Comparison of ENCODE assay signal across 25 mouse cellular contexts in the genomic region with DNA sequence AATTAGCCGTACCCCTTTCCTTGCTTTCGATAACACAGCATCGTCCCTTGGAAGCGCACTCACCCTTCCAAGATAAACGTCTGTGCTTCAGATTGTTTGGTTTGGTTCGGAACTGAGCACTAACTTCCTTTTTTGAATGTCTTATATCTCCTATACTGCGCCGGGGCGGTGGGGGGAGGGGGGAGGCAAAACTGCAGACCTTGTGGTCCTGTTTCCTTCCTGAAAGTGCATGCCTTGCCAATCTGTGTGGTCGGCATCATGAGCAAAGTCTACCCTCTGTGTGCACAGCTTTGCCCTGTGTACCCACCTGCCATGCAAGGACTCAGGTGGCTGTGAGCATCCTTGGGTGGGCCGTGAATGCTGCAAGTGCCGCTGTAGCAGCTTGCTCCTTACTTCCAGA.
A peak's percentile ranks its signal among the peaks of the same experiment; 100 is the strongest.
DNase-seq lines count a peak whose midpoint lies in the region; ATAC-seq lines count a peak whose summit lies in the region.
"Had no signal": no experiment of that assay in that cellular context is flagged by ENCODE, and none has a peak within 500 bp of the region (broad histone marks: within the 10 kb centered on the region; RNA-seq: fewer than 3 reads in every experiment).

No protein-coding gene starts in this region.

- no peaks in the 10 kb centered on the region for H3K9me3 ChIP-seq in limb, embryonic 15.5 days
- H3K9me3 ChIP-seq in limb, embryonic 10.5 days (replicated peaks), result no peaks in the 10 kb centered on the region
- H3K9me3 ChIP-seq in midbrain, embryonic 16.5 days (replicated peaks; ENCODE audit: control insufficient read depth, low read length, poor library complexity, severe bottlenecking), result no peaks in the 10 kb centered on the region; the same call in 1 of the 2 replicates
- H3K9me3 ChIP-seq in liver, embryonic 11.5 days (ENCODE audit: control insufficient read depth, low read length), result no peaks in the 10 kb centered on the region
- H3K9me3 ChIP-seq: forebrain, embryonic 15.5 days had no signal

- no peak overlapping the region for H3K4me2 ChIP-seq in limb, embryonic 15.5 days
- no peak overlapping the region for H3K4me2 ChIP-seq in midbrain, embryonic 16.5 days (ENCODE audit: low read length)
- H3K4me2 ChIP-seq in liver, embryonic 11.5 days, result no peak overlapping the region
- H3K4me2 ChIP-seq: embryonic facial prominence, embryonic 13.5 days; forebrain, embryonic 12.5 days; forebrain, embryonic 15.5 days; heart, embryonic 11.5 days; hindbrain, embryonic 14.5 days had no signal

- no peak overlapping the region for H3K27ac ChIP-seq in limb, embryonic 15.5 days
- H3K27ac ChIP-seq in limb, embryonic 10.5 days, result no peak overlapping the region
- H3K27ac ChIP-seq in midbrain, embryonic 16.5 days (ENCODE audit: low read length), result no peak overlapping the region
- no peak overlapping the region for H3K27ac ChIP-seq in liver, embryonic 11.5 days (ENCODE audit: low read depth, low read length)
- H3K27ac ChIP-seq: embryonic facial prominence, embryonic 10.5 days; embryonic facial prominence, embryonic 13.5 days; forebrain, embryonic 12.5 days; forebrain, embryonic 15.5 days; hindbrain, embryonic 14.5 days had no signal

- H3K27me3 ChIP-seq in limb, embryonic 15.5 days, result no peaks in the 10 kb centered on the region
- H3K27me3 ChIP-seq in limb, embryonic 10.5 days (ENCODE audit: low read depth, poor library complexity, severe bottlenecking), result no peaks in the 10 kb centered on the region
- H3K27me3 ChIP-seq in midbrain, embryonic 16.5 days (ENCODE audit: control insufficient read depth, insufficient read depth, low read depth, low read length), result no peaks in the 10 kb centered on the region
- H3K27me3 ChIP-seq in liver, embryonic 11.5 days (replicated peaks; ENCODE audit: control insufficient read depth, insufficient read depth, low read length), result no peaks in the 10 kb centered on the region
- H3K27me3 ChIP-seq: embryonic facial prominence, embryonic 13.5 days; forebrain, embryonic 12.5 days; forebrain, embryonic 15.5 days; Patski had no signal

- no peak for DNase-seq in limb, embryonic 10.5 days (ENCODE audit: low spot score)
- peak; percentile 4 to 11 for DNase-seq in B cell, adult 2 months
- DNase-seq in retina, postnatal 1 day, result no peak
- no peak for DNase-seq in liver, embryonic 11.5 days (ENCODE audit: low spot score)
- DNase-seq: adrenal gland, postnatal 10 days; adrenal gland, postnatal 36 days; cerebellum, adult 11 months; cerebellum, adult 2 months; cerebellum, adult 9-11 months; cerebellum, postnatal 25 days; embryo, embryonic 11 days; gastrocnemius, postnatal 25 days; heart, postnatal 36 days had no signal

- H3K36me3 ChIP-seq in limb, embryonic 15.5 days, result peaks cover 61% of the 10 kb centered on the region
- peaks cover 49% of the 10 kb centered on the region for H3K36me3 ChIP-seq in limb, embryonic 10.5 days
- peaks cover 43% of the 10 kb centered on the region for H3K36me3 ChIP-seq in midbrain, embryonic 16.5 days (ENCODE audit: control insufficient read depth, insufficient read depth, low read length)
- H3K36me3 ChIP-seq in liver, embryonic 11.5 days (ENCODE audit: control insufficient read depth, insufficient read depth, low read length), result peaks cover 3% of the 10 kb centered on the region

- H3K4me1 ChIP-seq in limb, embryonic 15.5 days, result no peaks in the 10 kb centered on the region
- no peaks in the 10 kb centered on the region for H3K4me1 ChIP-seq in limb, embryonic 10.5 days
- no peaks in the 10 kb centered on the region for H3K4me1 ChIP-seq in midbrain, embryonic 16.5 days (ENCODE audit: control insufficient read depth, insufficient read depth, low read length)
- H3K4me1 ChIP-seq in liver, embryonic 11.5 days (replicated peaks; ENCODE audit: control insufficient read depth, insufficient read depth, low read length), result no peaks in the 10 kb centered on the region
- H3K4me1 ChIP-seq: embryonic facial prominence, embryonic 10.5 days; embryonic facial prominence, embryonic 13.5 days; forebrain, embryonic 12.5 days; forebrain, embryonic 15.5 days had no signal

- H3K4me3 ChIP-seq in limb, embryonic 15.5 days, result no peak overlapping the region
- no peak overlapping the region for H3K4me3 ChIP-seq in limb, embryonic 10.5 days
- no peak overlapping the region for H3K4me3 ChIP-seq in midbrain, embryonic 16.5 days (ENCODE audit: low read depth, low read length)
- no peak overlapping the region for H3K4me3 ChIP-seq in liver, embryonic 11.5 days (ENCODE audit: low read depth, low read length)
- H3K4me3 ChIP-seq: embryonic facial prominence, embryonic 10.5 days; embryonic facial prominence, embryonic 13.5 days; erythroblast, embryonic 14.5 days; forebrain, embryonic 12.5 days; forebrain, embryonic 15.5 days had no signal

- ATAC-seq in limb, embryonic 15.5 days (ENCODE audit: insufficient number of reproducible peaks, low FRiP score, low TSS enrichment, low read depth), result peak; percentile 24; the same call in 1 of the 2 replicates
- ATAC-seq in common myeloid progenitor, adult 5-6 weeks (replicated peaks; ENCODE audit: low read depth, poor library complexity, severe bottlenecking), result peak; percentile 60
- peak; percentile 70 for ATAC-seq in megakaryocyte progenitor cell, adult 5-6 weeks (replicated peaks; ENCODE audit: poor library complexity)
- ATAC-seq in midbrain, embryonic 16.5 days, result no peak
- ATAC-seq in liver, embryonic 11.5 days (replicated peaks; ENCODE audit: low FRiP score), result no peak
- ATAC-seq: forebrain, embryonic 15.5 days; Patski had no signal

- 90% methylated on average over 12 of the region's 12 CpGs for WGBS in limb, embryonic 15.5 days
- 96% methylated on average over 12 of the region's 12 CpGs for WGBS in limb, embryonic 10.5 days
- 96% methylated on average over 12 of the region's 12 CpGs for WGBS in midbrain, embryonic 16.5 days
- 73% methylated on average over 12 of the region's 12 CpGs for WGBS in liver, embryonic 11.5 days

- no peak overlapping the region for H3K9ac ChIP-seq in limb, embryonic 15.5 days
- H3K9ac ChIP-seq in midbrain, embryonic 16.5 days (ENCODE audit: low read depth, low read length), result no peak overlapping the region
- H3K9ac ChIP-seq in liver, embryonic 11.5 days (ENCODE audit: low read depth, low read length), result no peak overlapping the region
- H3K9ac ChIP-seq: embryonic facial prominence, embryonic 13.5 days; forebrain, embryonic 12.5 days; forebrain, embryonic 15.5 days; hindbrain, embryonic 14.5 days had no signal

Comparison
In these comparisons a context has a peak if more than half of its experiments do, and no peak if none do; other contexts are left out.
1. ATAC-seq: peak in limb, embryonic 15.5 days (single experiment), common myeloid progenitor, adult 5-6 weeks (single experiment) and megakaryocyte progenitor cell, adult 5-6 weeks (single experiment); none in midbrain, embryonic 16.5 days (single experiment) and liver, embryonic 11.5 days (single experiment).
2. DNase-seq: peak in B cell, adult 2 months (2 of 2); none in limb, embryonic 10.5 days (single experiment), retina, postnatal 1 day (single experiment) and liver, embryonic 11.5 days (single experiment).